Mouse (Mus musculus) cerebellum, adult 2 months (tissue): ENCODE results near the gene Ccnb2.

Experiments
- CTCF ChIP-seq: fragments of 200-500 bp; IDR thresholded peaks from 2 replicates; pipeline ENCODE4 v1.5.1; 2011; ENCODE audit warnings: low read depth, mild to moderate bottlenecking, control low read depth, low read length, moderate library complexity, borderline replicate concordance; ENCODE audit not compliant: insufficient read depth
- POLR2A ChIP-seq: fragments of 200-500 bp; IDR thresholded peaks from 2 replicates; pipeline ENCODE4 v1.6.1; 2011; ENCODE audit warnings: low read length, control low read depth, borderline replicate concordance; ENCODE audit not compliant: insufficient read depth

DNA sequence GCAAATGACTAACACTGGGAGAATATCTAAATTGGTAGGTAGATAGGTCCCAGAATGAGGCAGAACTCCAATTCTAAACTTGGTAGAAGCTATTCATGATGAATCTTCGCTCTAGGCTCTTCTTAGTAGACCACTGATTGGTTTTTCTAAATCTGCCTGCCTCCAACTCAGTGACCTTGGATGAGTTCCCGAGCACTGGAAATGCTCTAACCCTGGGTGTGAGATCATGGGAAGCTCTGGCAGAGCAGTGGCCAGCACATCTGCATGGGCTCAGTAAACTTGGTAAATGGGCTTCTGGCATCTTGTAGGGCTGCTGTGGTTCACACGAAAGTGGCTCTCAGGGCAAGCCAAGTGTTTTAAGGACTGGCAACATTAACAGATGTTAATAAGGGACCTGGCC lies 14.8 kb downstream of the Ccnb2 start:
- no peak for TF ChIP-seq CTCF
- no peak for TF ChIP-seq POLR2A
